Mouse (Mus musculus): ENCODE results near the gene Wdr34. TPM values are rescaled to one million over a fixed set of nuclear protein-coding genes. Genes with fewer than 3 reads are reported as not detected.
A peak's percentile ranks its signal among the peaks of the same experiment; 100 is the strongest.
"Not testable (repeated sequence)": the region's sequence is repeated elsewhere in the genome, so short reads cannot be mapped to it uniquely, and the experiment has no call there.

Gene Wdr34
- polyA plus RNA-seq, 1 experiment from 2014 or later: 28.7 TPM

GRCm38 (mm10) chr2:30062249-30063093 is 13.8 kb upstream of the Wdr34 start:
- under 1% methylated on average over 40 of the region's 40 CpGs for WGBS
- Histone ChIP-seq H3K27me3 (replicated peaks; ENCODE audit: control insufficient read depth, insufficient read depth, low read length) (no peaks in the 10 kb centered on the region), H3K4me3 (ENCODE audit: low read depth, low read length) (peak overlapping the region; percentile 57), H3K9me3 (ENCODE audit: control insufficient read depth, low read length) (no peaks in the 10 kb centered on the region), H3K4me2 (ENCODE audit: low read length) (peak overlapping the region; percentile 90), H3K4me1 (replicated peaks; ENCODE audit: control insufficient read depth, insufficient read depth, low read length) (peaks cover 21% of the 10 kb centered on the region), H3K27ac (ENCODE audit: low read depth) (peak overlapping the region; percentile 89), H3K36me3 (ENCODE audit: control insufficient read depth, insufficient read depth, low read length) (no peaks in the 10 kb centered on the region), H3K9ac (ENCODE audit: low read length) (peak overlapping the region; percentile 67)
- ATAC-seq (replicated peaks; ENCODE audit: low FRiP score, low TSS enrichment, low read depth): peak; percentile 36; the same call in 1 of the 2 replicates
- DNase-seq (ENCODE audit: low spot score): peak; percentile 90

DNA sequence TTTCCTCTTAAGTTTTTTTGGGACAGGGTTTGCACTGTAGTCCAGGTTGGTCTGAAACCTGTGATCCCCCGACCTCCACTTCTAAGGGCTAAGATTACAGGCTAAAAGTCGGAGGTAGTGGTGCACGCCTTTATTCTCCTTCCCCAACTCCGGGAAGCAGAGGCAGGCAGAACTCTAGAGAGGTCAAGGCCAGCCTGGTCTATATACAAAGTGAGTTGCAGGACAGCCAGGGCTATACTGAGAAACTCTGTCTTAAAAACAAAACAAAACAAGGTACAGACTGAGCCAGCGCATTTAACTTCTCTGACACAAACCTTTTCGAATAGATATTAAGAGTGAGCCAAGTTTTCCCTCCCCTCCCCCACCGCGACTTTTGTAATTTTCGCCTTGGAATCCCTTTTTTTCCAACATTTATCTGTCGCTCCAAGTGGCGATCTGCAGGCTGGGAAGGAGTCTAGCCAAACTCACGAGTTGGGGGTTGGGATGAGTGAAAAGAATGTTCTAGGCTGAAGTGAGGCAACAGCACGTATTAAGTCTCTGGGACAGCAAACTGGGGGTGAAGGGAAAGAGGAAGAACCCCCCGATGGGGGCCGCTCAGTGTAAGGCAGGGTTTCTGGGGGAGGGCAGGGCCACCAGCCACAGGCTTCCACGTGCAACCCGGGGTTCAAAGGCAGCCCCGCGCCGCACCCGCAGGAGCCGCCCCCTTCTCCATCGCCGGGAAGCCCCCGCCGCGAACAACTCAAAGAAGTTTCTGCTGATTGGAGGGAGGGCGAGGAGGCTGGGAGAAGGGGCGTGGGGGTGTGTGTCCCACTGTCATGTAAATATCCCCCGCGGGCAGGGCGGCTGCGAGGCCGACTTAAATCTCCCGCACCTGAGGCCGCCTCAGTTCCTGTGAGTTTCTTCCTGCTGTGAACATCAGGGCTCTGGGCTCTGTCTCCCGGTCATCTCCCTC is 12.8 kb upstream of the Wdr34 start:
- ATAC-seq (replicated peaks; ENCODE audit: low FRiP score, low TSS enrichment, low read depth) (peak; percentile 30), DNase-seq (ENCODE audit: low spot score) (peak; percentile 80)
- peak overlapping the region; percentile 89 for H3K27ac ChIP-seq (ENCODE audit: low read depth)
- peaks cover 21% of the 10 kb centered on the region for H3K4me1 ChIP-seq (replicated peaks; ENCODE audit: control insufficient read depth, insufficient read depth, low read length)
- H3K9me3 ChIP-seq (ENCODE audit: control insufficient read depth, low read length): no peaks in the 10 kb centered on the region
- H3K27me3 ChIP-seq (replicated peaks; ENCODE audit: control insufficient read depth, insufficient read depth, low read length): no peaks in the 10 kb centered on the region
- peak overlapping the region; percentile 90 for H3K4me2 ChIP-seq (ENCODE audit: low read length)
- no peaks in the 10 kb centered on the region for H3K36me3 ChIP-seq (ENCODE audit: control insufficient read depth, insufficient read depth, low read length)
- H3K4me3 ChIP-seq (ENCODE audit: low read depth, low read length): peak overlapping the region; percentile 57
- WGBS: 6% methylated on average over 37 of the region's 37 CpGs
- peak overlapping the region; percentile 67 for H3K9ac ChIP-seq (ENCODE audit: low read length)

GRCm38 (mm10) chr2:30058418-30058817 is 9.7 kb upstream of the Wdr34 start:
- ATAC-seq (replicated peaks; ENCODE audit: low FRiP score, low TSS enrichment, low read depth): no peak
- DNase-seq (ENCODE audit: low spot score): no peak
- Histone ChIP-seq H3K9ac (ENCODE audit: low read length) (no peak overlapping the region), H3K27ac (ENCODE audit: low read depth) (no peak overlapping the region), H3K9me3 (ENCODE audit: control insufficient read depth, low read length) (no peaks in the 10 kb centered on the region), H3K4me3 (ENCODE audit: low read depth, low read length) (no peak overlapping the region), H3K27me3 (replicated peaks; ENCODE audit: control insufficient read depth, insufficient read depth, low read length) (no peaks in the 10 kb centered on the region), H3K4me1 (replicated peaks; ENCODE audit: control insufficient read depth, insufficient read depth, low read length) (peaks cover 8% of the 10 kb centered on the region), H3K4me2 (ENCODE audit: low read length) (no peak overlapping the region), H3K36me3 (ENCODE audit: control insufficient read depth, insufficient read depth, low read length) (no peaks in the 10 kb centered on the region)
- WGBS: 58% methylated on average over 5 of the region's 5 CpGs

DNA sequence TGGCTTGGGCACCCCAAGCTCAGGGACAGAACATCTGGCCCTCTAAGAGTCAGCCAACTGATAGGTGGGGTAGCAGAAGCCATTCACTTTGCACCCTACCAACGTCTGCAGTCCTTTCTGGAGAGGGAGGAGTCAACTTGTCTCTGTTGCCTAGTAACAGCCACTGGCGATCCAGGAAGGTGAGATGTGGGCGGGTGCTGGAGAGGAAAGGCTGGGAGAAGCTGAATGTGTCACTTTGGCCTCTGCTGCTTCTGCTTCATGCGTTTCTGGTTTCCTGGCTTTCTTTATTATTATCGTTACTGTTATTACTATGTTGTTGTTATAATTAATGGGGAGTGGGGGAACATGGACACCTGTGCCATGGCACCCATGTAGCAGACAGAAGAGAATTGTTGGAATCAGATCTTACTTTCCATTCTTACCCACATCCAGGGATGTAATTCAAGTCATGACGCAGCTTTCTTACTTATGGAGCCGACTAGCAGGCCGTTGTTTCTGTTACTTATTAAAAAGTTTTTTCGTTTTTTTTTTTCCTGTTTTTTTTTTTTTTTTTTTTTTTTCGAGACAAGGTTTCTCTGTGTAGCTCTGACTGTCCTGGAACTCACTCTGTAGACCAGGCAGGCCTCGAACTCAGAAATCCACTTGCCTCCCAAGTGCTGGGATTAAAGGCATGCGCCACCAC is 8.7 kb upstream of the Wdr34 start, which contains the start of gene Set:
Gene Set, plus strand, starts transcription at position 156 of the 682 bp plus-strand sequence.
- Histone ChIP-seq H3K4me3 (ENCODE audit: low read depth, low read length) (no peak within 1 kb of the TSS), H3K4me1 (replicated peaks; ENCODE audit: control insufficient read depth, insufficient read depth, low read length) (peaks cover 3% of the 10 kb centered on the region; the same call in 1 of the 2 replicates), H3K4me2 (ENCODE audit: low read length) (no peak within 1 kb of the TSS), H3K36me3 (ENCODE audit: control insufficient read depth, insufficient read depth, low read length) (no peaks in the 10 kb centered on the region), H3K9me3 (ENCODE audit: control insufficient read depth, low read length) (no peaks in the 10 kb centered on the region), H3K9ac (ENCODE audit: low read length) (no peak within 1 kb of the TSS), H3K27ac (ENCODE audit: low read depth) (no peak within 1 kb of the TSS), H3K27me3 (replicated peaks; ENCODE audit: control insufficient read depth, insufficient read depth, low read length) (no peaks in the 10 kb centered on the region)
- WGBS: 49% methylated on average over 12 of the region's 12 CpGs
- ATAC-seq (replicated peaks; ENCODE audit: low FRiP score, low TSS enrichment, low read depth): no peak
- no peak for DNase-seq (ENCODE audit: low spot score)

GRCm38 (mm10) chr2:30056736-30057135 is 8.1 kb upstream of the Wdr34 start:
- peaks cover 3% of the 10 kb centered on the region; the same call in 1 of the 2 replicates for H3K4me1 ChIP-seq (replicated peaks; ENCODE audit: control insufficient read depth, insufficient read depth, low read length)
- ATAC-seq (replicated peaks; ENCODE audit: low FRiP score, low TSS enrichment, low read depth): no peak
- H3K27me3 ChIP-seq (replicated peaks; ENCODE audit: control insufficient read depth, insufficient read depth, low read length): no peaks in the 10 kb centered on the region
- no peak overlapping the region for H3K9ac ChIP-seq (ENCODE audit: low read length)
- WGBS: 86% methylated on average over 3 of the region's 3 CpGs
- H3K9me3 ChIP-seq (ENCODE audit: control insufficient read depth, low read length): no peaks in the 10 kb centered on the region
- H3K36me3 ChIP-seq (ENCODE audit: control insufficient read depth, insufficient read depth, low read length): no peaks in the 10 kb centered on the region
- H3K4me3 ChIP-seq (ENCODE audit: low read depth, low read length): no peak overlapping the region
- H3K27ac ChIP-seq (ENCODE audit: low read depth): no peak overlapping the region
- DNase-seq (ENCODE audit: low spot score): no peak
- no peak overlapping the region for H3K4me2 ChIP-seq (ENCODE audit: low read length)

DNA sequence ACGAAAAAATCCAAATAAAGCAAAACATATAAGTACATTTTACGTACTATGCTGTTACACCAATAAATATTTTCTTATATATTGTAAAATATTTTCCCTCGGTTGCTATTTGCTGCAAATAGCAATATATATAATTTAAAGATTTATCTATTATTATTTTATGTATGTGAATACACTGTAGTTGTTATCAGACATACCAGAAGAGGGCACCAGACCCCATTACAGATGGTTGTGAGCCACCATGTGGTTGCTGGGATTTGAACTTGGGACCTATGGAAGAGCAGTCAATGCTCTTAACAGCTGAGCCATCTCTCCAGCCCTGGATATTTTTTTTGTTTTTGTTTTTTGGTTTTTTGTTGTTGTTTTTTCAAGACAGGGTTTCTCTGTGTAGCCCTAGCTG is 6.6 kb upstream of the Wdr34 start:
- not testable (repeated sequence) for H3K9ac ChIP-seq (ENCODE audit: low read length); H3K27me3 ChIP-seq (replicated peaks; ENCODE audit: control insufficient read depth, insufficient read depth, low read length); H3K4me3 ChIP-seq (ENCODE audit: low read depth, low read length); H3K36me3 ChIP-seq (ENCODE audit: control insufficient read depth, insufficient read depth, low read length); H3K9me3 ChIP-seq (ENCODE audit: control insufficient read depth, low read length); DNase-seq (ENCODE audit: low spot score); H3K27ac ChIP-seq (ENCODE audit: low read depth); H3K4me2 ChIP-seq (ENCODE audit: low read length); ATAC-seq (replicated peaks; ENCODE audit: low FRiP score, low TSS enrichment, low read depth); H3K4me1 ChIP-seq (replicated peaks; ENCODE audit: control insufficient read depth, insufficient read depth, low read length)
- WGBS: 95% methylated on average over 3 of the region's 3 CpGs

GRCm38 (mm10) chr2:30051992-30052761 is 3.5 kb upstream of the Wdr34 start:
- H3K27me3 ChIP-seq (replicated peaks; ENCODE audit: control insufficient read depth, insufficient read depth, low read length): no peaks in the 10 kb centered on the region
- no peak overlapping the region for H3K4me3 ChIP-seq (ENCODE audit: low read depth, low read length)
- 33% methylated on average over 6 of the region's 6 CpGs for WGBS
- H3K4me2 ChIP-seq (ENCODE audit: low read length): no peak overlapping the region
- H3K9ac ChIP-seq (ENCODE audit: low read length): no peak overlapping the region
- no peak overlapping the region for H3K27ac ChIP-seq (ENCODE audit: low read depth)
- H3K9me3 ChIP-seq (ENCODE audit: control insufficient read depth, low read length): no peaks in the 10 kb centered on the region
- no peaks in the 10 kb centered on the region for H3K36me3 ChIP-seq (ENCODE audit: control insufficient read depth, insufficient read depth, low read length)
- no peaks in the 10 kb centered on the region; the same call in 1 of the 2 replicates for H3K4me1 ChIP-seq (replicated peaks; ENCODE audit: control insufficient read depth, insufficient read depth, low read length)
- ATAC-seq (replicated peaks; ENCODE audit: low FRiP score, low TSS enrichment, low read depth): no peak
- no peak for DNase-seq (ENCODE audit: low spot score)

Measured in intestine, embryonic 14.5 days (tissue).